Mouse (Mus musculus) embryonic facial prominence, embryonic 11.5 days (tissue): ENCODE measurements at regions not wholly inside any gene's neighbourhood (a gene's known extent, or its start where the extent isn't known, plus 50 kb on each side); places are given as distances from the start of the nearest gene placed in this dataset.

Experiments used
- ATAC-seq: fragments of 200-750 bp; cut with Nextera tagmentation; replicated peaks from 2 replicates; pipeline ENCODE4 v1.8.0; 2017; ENCODE audit warnings: low read depth; ENCODE audit not compliant: insufficient number of reproducible peaks, low FRiP score, low TSS enrichment
- DNase-seq: peaks from one replicate; pipeline ENCODE4 v3.0.0-alpha.2; 2015; ENCODE audit warnings: low spot score
- H3K27ac ChIP-seq: fragments of 300-500 bp; sonication (generic); replicated peaks from 2 replicates; pipeline ENCODE4 v1.5.1; 2014; ENCODE audit warnings: mild to moderate bottlenecking, low read depth, low read length, control low read depth
- H3K27me3 ChIP-seq: fragments of 300-500 bp; sonication (generic); 2 replicates; pipeline ENCODE4 v1.6.1; 2014; ENCODE audit warnings: mild to moderate bottlenecking, low read length, moderate library complexity, mixed read lengths; ENCODE audit not compliant: control insufficient read depth, insufficient read depth
- H3K36me3 ChIP-seq: fragments of 300-500 bp; sonication (generic); replicated peaks from 2 replicates; pipeline ENCODE4 v1.6.1; 2014; ENCODE audit warnings: low read depth, mild to moderate bottlenecking, low read length, moderate library complexity, mixed read lengths; ENCODE audit not compliant: control insufficient read depth, insufficient read depth
- H3K4me1 ChIP-seq: fragments of 300-500 bp; sonication (generic); 2 replicates; pipeline ENCODE4 v1.6.1; 2014; ENCODE audit warnings: low read length, mixed read lengths; ENCODE audit not compliant: control insufficient read depth, insufficient read depth
- H3K4me2 ChIP-seq: fragments of 300-500 bp; sonication (generic); 2 replicates; pipeline ENCODE4 v1.6.1; 2014; ENCODE audit warnings: low read depth, mild to moderate bottlenecking, control low read depth, low read length, moderate library complexity
- H3K4me3 ChIP-seq: fragments of 300-500 bp; sonication (generic); 2 replicates; pipeline ENCODE4 v1.5.1; 2014; ENCODE audit warnings: low read depth, low read length, control low read depth
- H3K9ac ChIP-seq: fragments of 300-500 bp; sonication (generic); replicated peaks from 2 replicates; pipeline ENCODE4 v1.6.1; 2014; ENCODE audit warnings: mild to moderate bottlenecking, control low read depth, low read length
- H3K9me3 ChIP-seq: fragments of 300-500 bp; sonication (generic); replicated peaks from 2 replicates; pipeline ENCODE4 v1.6.1; 2016; ENCODE audit warnings: mild to moderate bottlenecking, low read length, inconsistent platforms, mixed read lengths; ENCODE audit not compliant: control insufficient read depth
- whole genome bisulfite sequencing: fragments of 180-500 bp; shearing (Covaris S2); extraction: QIAGEN DNeasy Blood & Tissue Kit; methylation state at CpG from one replicate; pipeline ENCODE4 v1.1.7; 2014; 5-methylcytosine and 5-hydroxymethylcytosine counted together

DNA sequence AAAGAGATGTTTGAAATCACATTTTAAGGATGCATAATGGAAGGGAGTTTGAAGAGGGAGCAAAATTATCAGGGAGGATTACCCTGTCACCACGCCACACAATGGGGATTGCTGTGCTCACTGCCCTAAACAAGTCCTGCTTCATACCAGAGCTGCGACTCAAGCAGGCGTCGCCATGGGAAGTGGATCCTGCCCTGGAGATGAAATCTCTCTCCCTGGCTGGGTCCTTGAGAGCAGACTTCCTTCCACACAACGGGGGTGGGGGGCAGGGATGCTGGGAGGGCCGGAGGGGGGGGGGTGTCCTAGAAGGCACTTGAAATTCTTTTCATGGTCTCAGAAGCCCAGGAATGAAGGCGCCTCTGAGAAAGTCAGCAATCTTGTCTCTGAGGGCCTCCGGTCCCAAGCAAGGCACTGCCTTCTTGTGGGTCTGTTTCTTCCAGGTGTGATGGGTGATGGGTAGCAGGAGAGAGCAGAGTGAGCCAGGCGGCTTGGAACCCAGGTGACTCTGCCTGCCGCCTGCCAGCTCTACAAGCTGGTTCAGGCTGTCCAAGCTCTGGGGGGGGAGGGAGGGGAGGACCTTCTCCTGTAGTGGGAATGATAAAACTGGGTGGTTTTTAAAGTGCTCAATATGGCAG lies 51.7 kb upstream of the Foxe1 start:
- peak; percentile 13 for DNase-seq
- Histone ChIP-seq H3K4me3 (no peak overlapping the region), H3K9ac (no peak overlapping the region), H3K4me2 (no peak overlapping the region), H3K27ac (no peak overlapping the region), H3K27me3 (no peaks in the 10 kb centered on the region), H3K9me3 (no peaks in the 10 kb centered on the region), H3K4me1 (no peaks in the 10 kb centered on the region), H3K36me3 (no peaks in the 10 kb centered on the region)
- 37% methylated on average over 10 of the region's 10 CpGs for WGBS
- ATAC-seq = no peak
